Mouse (Mus musculus): ENCODE data around the gene Trim30c. TPM values are rescaled to one million over a fixed set of nuclear protein-coding genes. Genes with fewer than 3 reads are reported as not detected.

Trim30c gene
- 0.11 TPM in 1 of 2 replicates, not detected in the other for polyA plus RNA-seq (2014; fragmentation: Nextera tagmentation; extraction: Ambion mirVana)

- no peaks in the 10 kb centered on the region for H3K9me3 ChIP-seq (ENCODE audit: control insufficient read depth, low read length)
- no peak within 1 kb of the TSS for H3K9ac ChIP-seq
- DNase-seq (ENCODE audit: low spot score) (no peak), ATAC-seq (ENCODE audit: low FRiP score) (no peak)
- no peaks in the 10 kb centered on the region for H3K4me1 ChIP-seq (replicated peaks; ENCODE audit: control insufficient read depth, insufficient read depth, low read length)
- no peak within 1 kb of the TSS for H3K27ac ChIP-seq
- H3K27me3 ChIP-seq (ENCODE audit: control insufficient read depth, insufficient read depth, low read length) = no peaks in the 10 kb centered on the region
- no peak within 1 kb of the TSS for H3K4me3 ChIP-seq (replicated peaks; ENCODE audit: low read length)
- no peak within 1 kb of the TSS for H3K4me2 ChIP-seq (replicated peaks)
- WGBS = 95% methylated on average over 1 of the region's 1 CpGs
- H3K36me3 ChIP-seq (replicated peaks; ENCODE audit: control insufficient read depth, insufficient read depth) = no peaks in the 10 kb centered on the region
Measured at GRCm38 (mm10) chr7:104400698-104401097, at the start of gene Trim30c. Trim30c (minus strand) TSS chr7:104400837.

GRCm38 (mm10) chr7:104445961-104446645, 45.5 kb upstream of the Trim30c start:
- H3K4me1 ChIP-seq (replicated peaks; ENCODE audit: control insufficient read depth, insufficient read depth, low read length) = no peaks in the 10 kb centered on the region
- whole genome bisulfite sequencing = 65% methylated on average over 2 of the region's 2 CpGs

GRCm38 (mm10) chr7:104404460-104404950, 3.9 kb upstream of the Trim30c start:
- DNase-seq (ENCODE audit: low spot score) = no peak
- 92% methylated on average over 3 of the region's 3 CpGs for WGBS

More at GRCm38 (mm10) chr7:104445961-104446645, 45.5 kb upstream of the Trim30c start:
- Histone ChIP-seq H3K36me3 (replicated peaks; ENCODE audit: control insufficient read depth, insufficient read depth) (no peaks in the 10 kb centered on the region), H3K4me2 (replicated peaks) (no peak overlapping the region), H3K9ac (no peak overlapping the region), H3K27ac (no peak overlapping the region), H3K4me3 (replicated peaks; ENCODE audit: low read length) (no peak overlapping the region), H3K27me3 (ENCODE audit: control insufficient read depth, insufficient read depth, low read length) (no peaks in the 10 kb centered on the region), H3K9me3 (ENCODE audit: control insufficient read depth, low read length) (no peaks in the 10 kb centered on the region)
- DNase-seq (ENCODE audit: low spot score) (no peak), ATAC-seq (ENCODE audit: low FRiP score) (no peak)

GRCm38 (mm10) chr7:104401140-104401539, 503 bp upstream of the Trim30c start:
- Histone ChIP-seq H3K27me3 (ENCODE audit: control insufficient read depth, insufficient read depth, low read length) (no peaks in the 10 kb centered on the region), H3K4me1 (replicated peaks; ENCODE audit: control insufficient read depth, insufficient read depth, low read length) (no peaks in the 10 kb centered on the region), H3K9ac (no peak overlapping the region), H3K4me3 (replicated peaks; ENCODE audit: low read length) (no peak overlapping the region), H3K9me3 (ENCODE audit: control insufficient read depth, low read length) (no peaks in the 10 kb centered on the region), H3K36me3 (replicated peaks; ENCODE audit: control insufficient read depth, insufficient read depth) (no peaks in the 10 kb centered on the region), H3K4me2 (replicated peaks) (no peak overlapping the region), H3K27ac (no peak overlapping the region)
- DNase-seq (ENCODE audit: low spot score) (no peak), ATAC-seq (ENCODE audit: low FRiP score) (no peak)

More at GRCm38 (mm10) chr7:104404460-104404950, 3.9 kb upstream of the Trim30c start:
- no peak overlapping the region for H3K4me2 ChIP-seq (replicated peaks)
- H3K36me3 ChIP-seq (replicated peaks; ENCODE audit: control insufficient read depth, insufficient read depth) = no peaks in the 10 kb centered on the region
- H3K4me1 ChIP-seq (replicated peaks; ENCODE audit: control insufficient read depth, insufficient read depth, low read length) = no peaks in the 10 kb centered on the region
- no peak overlapping the region for H3K27ac ChIP-seq
- H3K9me3 ChIP-seq (ENCODE audit: control insufficient read depth, low read length) = no peaks in the 10 kb centered on the region
- H3K27me3 ChIP-seq (ENCODE audit: control insufficient read depth, insufficient read depth, low read length) = no peaks in the 10 kb centered on the region
- no peak overlapping the region for H3K4me3 ChIP-seq (replicated peaks; ENCODE audit: low read length)
- no peak overlapping the region for H3K9ac ChIP-seq
- no peak for ATAC-seq (ENCODE audit: low FRiP score)

GRCm38 (mm10) chr7:104398492-104398891, 2.1 kb downstream of the Trim30c start:
- 73% methylated on average over 1 of the region's 1 CpGs for WGBS
- Histone ChIP-seq H3K4me3 (replicated peaks; ENCODE audit: low read length) (no peak overlapping the region), H3K9ac (no peak overlapping the region), H3K27me3 (ENCODE audit: control insufficient read depth, insufficient read depth, low read length) (no peaks in the 10 kb centered on the region), H3K9me3 (ENCODE audit: control insufficient read depth, low read length) (no peaks in the 10 kb centered on the region), H3K27ac (no peak overlapping the region), H3K4me2 (replicated peaks) (no peak overlapping the region), H3K4me1 (replicated peaks; ENCODE audit: control insufficient read depth, insufficient read depth, low read length) (no peaks in the 10 kb centered on the region), H3K36me3 (replicated peaks; ENCODE audit: control insufficient read depth, insufficient read depth) (no peaks in the 10 kb centered on the region)
- DNase-seq (ENCODE audit: low spot score) (no peak), ATAC-seq (ENCODE audit: low FRiP score) (no peak)

- no peak for ATAC-seq (ENCODE audit: low FRiP score)
- Histone ChIP-seq H3K4me3 (replicated peaks; ENCODE audit: low read length) (no peak within 1 kb of the TSS), H3K9me3 (ENCODE audit: control insufficient read depth, low read length) (no peaks in the 10 kb centered on the region), H3K27ac (no peak within 1 kb of the TSS), H3K4me2 (replicated peaks) (no peak within 1 kb of the TSS), H3K4me1 (replicated peaks; ENCODE audit: control insufficient read depth, insufficient read depth, low read length) (no peaks in the 10 kb centered on the region), H3K27me3 (ENCODE audit: control insufficient read depth, insufficient read depth, low read length) (no peaks in the 10 kb centered on the region), H3K9ac (no peak within 1 kb of the TSS), H3K36me3 (replicated peaks; ENCODE audit: control insufficient read depth, insufficient read depth) (no peaks in the 10 kb centered on the region)
- no peak for DNase-seq (ENCODE audit: low spot score)
- WGBS = 67% methylated on average over 1 of the region's 1 CpGs
Measured at GRCm38 (mm10) chr7:104369736-104370414, 30.8 kb downstream of the Trim30c start, which contains the start of gene Trim30b. Trim30b (minus strand) TSS chr7:104369884.

- Histone ChIP-seq H3K4me1 (replicated peaks; ENCODE audit: control insufficient read depth, insufficient read depth, low read length) (no peaks in the 10 kb centered on the region), H3K27ac (no peak overlapping the region), H3K36me3 (replicated peaks; ENCODE audit: control insufficient read depth, insufficient read depth) (no peaks in the 10 kb centered on the region), H3K4me3 (replicated peaks; ENCODE audit: low read length) (no peak overlapping the region), H3K9ac (no peak overlapping the region), H3K27me3 (ENCODE audit: control insufficient read depth, insufficient read depth, low read length) (no peaks in the 10 kb centered on the region), H3K4me2 (replicated peaks) (no peak overlapping the region), H3K9me3 (ENCODE audit: control insufficient read depth, low read length) (no peaks in the 10 kb centered on the region)
- no peak for DNase-seq (ENCODE audit: low spot score)
- no peak for ATAC-seq (ENCODE audit: low FRiP score)
Measured at GRCm38 (mm10) chr7:104366339-104366738, 34.3 kb downstream of the Trim30c start.

- no peak overlapping the region for H3K27ac ChIP-seq
- no peak overlapping the region for H3K9ac ChIP-seq
- H3K4me3 ChIP-seq (replicated peaks; ENCODE audit: low read length) = no peak overlapping the region
- H3K4me2 ChIP-seq (replicated peaks) = no peak overlapping the region
- H3K36me3 ChIP-seq (replicated peaks; ENCODE audit: control insufficient read depth, insufficient read depth) = no peaks in the 10 kb centered on the region
- peak; percentile 11; the same call in 1 of the 2 replicates for ATAC-seq (ENCODE audit: low FRiP score)
- DNase-seq (ENCODE audit: low spot score) = no peak
- H3K4me1 ChIP-seq (replicated peaks; ENCODE audit: control insufficient read depth, insufficient read depth, low read length) = no peaks in the 10 kb centered on the region
- H3K27me3 ChIP-seq (ENCODE audit: control insufficient read depth, insufficient read depth, low read length) = no peaks in the 10 kb centered on the region
- 76% methylated on average over 2 of the region's 2 CpGs for WGBS
- H3K9me3 ChIP-seq (ENCODE audit: control insufficient read depth, low read length) = no peaks in the 10 kb centered on the region
Measured at GRCm38 (mm10) chr7:104353600-104353967, 47.1 kb downstream of the Trim30c start.

GRCm38 (mm10) chr7:104352717-104353599, 47.7 kb downstream of the Trim30c start, which contains the start of gene Trim12c:
Trim12c (minus strand) TSS chr7:104353362.
- Histone ChIP-seq H3K4me2 (replicated peaks) (peak within 1 kb of the TSS; percentile 25), H3K27ac (no peak within 1 kb of the TSS), H3K9ac (no peak within 1 kb of the TSS), H3K27me3 (ENCODE audit: control insufficient read depth, insufficient read depth, low read length) (no peaks in the 10 kb centered on the region), H3K4me1 (replicated peaks; ENCODE audit: control insufficient read depth, insufficient read depth, low read length) (no peaks in the 10 kb centered on the region), H3K4me3 (replicated peaks; ENCODE audit: low read length) (peak within 1 kb of the TSS; percentile 18; the same call in 1 of the 2 replicates), H3K9me3 (ENCODE audit: control insufficient read depth, low read length) (no peaks in the 10 kb centered on the region), H3K36me3 (replicated peaks; ENCODE audit: control insufficient read depth, insufficient read depth) (no peaks in the 10 kb centered on the region)
- peak; percentile 36 for DNase-seq (ENCODE audit: low spot score)
- peak; percentile 91 for ATAC-seq (ENCODE audit: low FRiP score)
- WGBS = 11% methylated on average over 14 of the region's 14 CpGs

Measured in hindbrain, embryonic 14.5 days (tissue).